In genomic region chr2:68409640-68410215, GRCm38 (mm10) we compare ENCODE assay signal across 16 mouse cellular contexts.
A peak's percentile ranks its signal among the peaks of the same experiment; 100 is the strongest.
DNase-seq lines count a peak whose midpoint lies in the region; ATAC-seq and TF ChIP-seq lines count a peak whose summit lies in the region.
"Had no signal": no experiment of that assay in that cellular context is flagged by ENCODE, and none has a peak within 500 bp of the region (broad histone marks: within the 10 kb centered on the region; RNA-seq: fewer than 3 reads in every experiment).

No protein-coding gene starts in this region.

- H3K4me1 ChIP-seq in kidney, embryonic 16.5 days (ENCODE audit: insufficient read depth, low read length): peaks cover 50% of the 10 kb centered on the region
- H3K4me1 ChIP-seq in kidney, adult 2 months (ENCODE audit: control insufficient read depth, insufficient read depth, low read length): peaks cover 10% of the 10 kb centered on the region
- peaks cover 22% of the 10 kb centered on the region; the same call in 1 of the 2 replicates for H3K4me1 ChIP-seq in embryonic facial prominence, embryonic 15.5 days
- H3K4me1 ChIP-seq in midbrain, postnatal 0 days (ENCODE audit: insufficient read depth, low read length): peaks cover 10% of the 10 kb centered on the region; the same call in 1 of the 2 replicates
- H3K4me1 ChIP-seq: liver, embryonic 15.5 days; megakaryocyte, embryonic 14.5 days had no signal

- TF ChIP-seq CTCF in kidney, adult 2 months (conservative IDR thresholded peaks at IDR 0.05; ENCODE audit: insufficient read depth, insufficient read length, low read depth, low read length): no peak
- no peak for TF ChIP-seq CTCF in midbrain, postnatal 0 days (IDR thresholded peaks at IDR 0.05)

- no peaks in the 10 kb centered on the region for H3K27me3 ChIP-seq in kidney, embryonic 16.5 days (ENCODE audit: insufficient read depth, low read length)
- no peaks in the 10 kb centered on the region for H3K27me3 ChIP-seq in kidney, adult 2 months (replicated peaks; ENCODE audit: control insufficient read depth, insufficient read depth, low read length)
- H3K27me3 ChIP-seq in embryonic facial prominence, embryonic 15.5 days: no peaks in the 10 kb centered on the region
- H3K27me3 ChIP-seq in midbrain, postnatal 0 days (ENCODE audit: insufficient read depth, low read length): no peaks in the 10 kb centered on the region
- H3K27me3 ChIP-seq: embryonic facial prominence, embryonic 12.5 days; hindbrain, embryonic 13.5 days; liver, embryonic 15.5 days; megakaryocyte, embryonic 14.5 days had no signal

- 72% methylated on average over 12 of the region's 12 CpGs for WGBS in kidney, embryonic 16.5 days
- WGBS in kidney, adult 2 months: 88% methylated on average over 12 of the region's 12 CpGs
- WGBS in embryonic facial prominence, embryonic 15.5 days: 86% methylated on average over 12 of the region's 12 CpGs
- 75% methylated on average over 12 of the region's 12 CpGs for WGBS in midbrain, postnatal 0 days

- H3K27ac ChIP-seq in kidney, embryonic 16.5 days (ENCODE audit: low read length): no peak overlapping the region
- H3K27ac ChIP-seq in kidney, adult 2 months (ENCODE audit: insufficient read depth, low read depth, low read length): no peak overlapping the region
- no peak overlapping the region for H3K27ac ChIP-seq in embryonic facial prominence, embryonic 15.5 days (replicated peaks)
- no peak overlapping the region for H3K27ac ChIP-seq in midbrain, postnatal 0 days (ENCODE audit: low read depth, low read length)
- H3K27ac ChIP-seq: embryonic facial prominence, embryonic 12.5 days; hindbrain, embryonic 13.5 days; liver, embryonic 15.5 days had no signal

- no peaks in the 10 kb centered on the region for H3K36me3 ChIP-seq in kidney, embryonic 16.5 days (ENCODE audit: insufficient read depth, low read length)
- no peaks in the 10 kb centered on the region for H3K36me3 ChIP-seq in kidney, adult 2 months (ENCODE audit: control insufficient read depth, insufficient read depth, low read length)
- no peaks in the 10 kb centered on the region for H3K36me3 ChIP-seq in embryonic facial prominence, embryonic 15.5 days
- no peaks in the 10 kb centered on the region for H3K36me3 ChIP-seq in midbrain, postnatal 0 days (ENCODE audit: insufficient read depth, low read length)
- H3K36me3 ChIP-seq: embryonic facial prominence, embryonic 12.5 days; hindbrain, embryonic 13.5 days; liver, embryonic 15.5 days had no signal

- H3K4me3 ChIP-seq in kidney, embryonic 16.5 days (ENCODE audit: low read length): no peak overlapping the region
- no peak overlapping the region for H3K4me3 ChIP-seq in kidney, adult 2 months (ENCODE audit: insufficient read depth, low read depth, low read length)
- H3K4me3 ChIP-seq in embryonic facial prominence, embryonic 15.5 days (replicated peaks): no peak overlapping the region
- no peak overlapping the region for H3K4me3 ChIP-seq in midbrain, postnatal 0 days (ENCODE audit: low read depth, low read length)
- H3K4me3 ChIP-seq: embryonic facial prominence, embryonic 12.5 days; hindbrain, embryonic 13.5 days; liver, embryonic 15.5 days; megakaryocyte, embryonic 14.5 days had no signal

- 0 out of 2 replicates have a peak, but pooled peaks have one; percentile 22 for ATAC-seq in kidney, embryonic 16.5 days (ENCODE audit: low FRiP score, low TSS enrichment)
- peak; percentile 11; the same call in 1 of the 2 replicates for ATAC-seq in embryonic facial prominence, embryonic 15.5 days (ENCODE audit: insufficient number of reproducible peaks, low FRiP score, low TSS enrichment, low read depth)
- peak; percentile 39; the same call in 1 of the 2 replicates for ATAC-seq in midbrain, postnatal 0 days (ENCODE audit: low FRiP score)
- ATAC-seq: activated CD4-positive, CD25-positive, alpha-beta regulatory T cell, adult 4 months had no signal

- peak; percentile 33 for DNase-seq in embryo, embryonic 11 days
- DNase-seq in embryo, embryonic 10.5 days (ENCODE audit: low spot score): no peak
- no peak for DNase-seq in kidney, adult 2 months
- no peak for DNase-seq in midbrain, postnatal 0 days (ENCODE audit: low spot score)
- no peak for DNase-seq in MN1 (ENCODE audit: low spot score)
- no peak for DNase-seq in testis, postnatal 14 days (ENCODE audit: low spot score)
- DNase-seq: cerebellum, adult 8-10 months; heart, adult 18-20 months; right cerebral cortex, postnatal 14 days had no signal

- no peak for TF ChIP-seq POLR2A in kidney, adult 2 months (IDR thresholded peaks at IDR 0.05; ENCODE audit: low read depth, low read length)

- no peaks in the 10 kb centered on the region; the same call in 1 of the 2 replicates for H3K9me3 ChIP-seq in kidney, embryonic 16.5 days (ENCODE audit: low read length)
- no peaks in the 10 kb centered on the region for H3K9me3 ChIP-seq in embryonic facial prominence, embryonic 15.5 days (replicated peaks)
- no peaks in the 10 kb centered on the region for H3K9me3 ChIP-seq in midbrain, postnatal 0 days (ENCODE audit: low read length)
- H3K9me3 ChIP-seq: embryonic facial prominence, embryonic 12.5 days; hindbrain, embryonic 13.5 days; liver, embryonic 15.5 days had no signal

- no peak overlapping the region for H3K9ac ChIP-seq in kidney, embryonic 16.5 days (replicated peaks; ENCODE audit: low read length)
- no peak overlapping the region for H3K9ac ChIP-seq in embryonic facial prominence, embryonic 15.5 days
- H3K9ac ChIP-seq in midbrain, postnatal 0 days (replicated peaks; ENCODE audit: low read length, poor library complexity, severe bottlenecking): no peak overlapping the region
- H3K9ac ChIP-seq: embryonic facial prominence, embryonic 12.5 days; hindbrain, embryonic 13.5 days; liver, embryonic 15.5 days had no signal

- no peak overlapping the region for H3K4me2 ChIP-seq in kidney, embryonic 16.5 days (replicated peaks; ENCODE audit: low read depth, low read length)
- no peak overlapping the region for H3K4me2 ChIP-seq in embryonic facial prominence, embryonic 15.5 days (replicated peaks)
- H3K4me2 ChIP-seq in midbrain, postnatal 0 days (ENCODE audit: low read depth, low read length, poor library complexity, severe bottlenecking): no peak overlapping the region
- H3K4me2 ChIP-seq: embryonic facial prominence, embryonic 12.5 days; hindbrain, embryonic 13.5 days; liver, embryonic 15.5 days had no signal
